Mouse (Mus musculus) brain, embryonic 14.5 days (tissue): ENCODE results near the gene Eml3.

ENCODE experiments used
- CTCF ChIP-seq: fragments of 200-500 bp; IDR thresholded peaks from 2 replicates; pipeline ENCODE4 v1.5.1; 2012; ENCODE audit warnings: inconsistent platforms, mild to moderate bottlenecking, moderate library complexity, borderline replicate concordance; ENCODE audit not compliant: insufficient read depth, insufficient read length; ENCODE audit errors: extremely low read depth
- POLR2A ChIP-seq: fragments of 200-500 bp; IDR thresholded peaks from 2 replicates; pipeline ENCODE4 v1.6.1; 2012; ENCODE audit warnings: mild to moderate bottlenecking, inconsistent platforms, borderline replicate concordance; ENCODE audit not compliant: poor library complexity, insufficient read depth, insufficient read length, severe bottlenecking; ENCODE audit errors: extremely low read depth

- TF ChIP-seq CTCF (no peak), POLR2A (no peak)
Observed at GRCm38 (mm10) chr19:8989066-8989566, 59.8 kb downstream of the Eml3 start, which contains the start of gene Ahnak.
